Mouse (Mus musculus): ENCODE results near the gene Matk.

DNA sequence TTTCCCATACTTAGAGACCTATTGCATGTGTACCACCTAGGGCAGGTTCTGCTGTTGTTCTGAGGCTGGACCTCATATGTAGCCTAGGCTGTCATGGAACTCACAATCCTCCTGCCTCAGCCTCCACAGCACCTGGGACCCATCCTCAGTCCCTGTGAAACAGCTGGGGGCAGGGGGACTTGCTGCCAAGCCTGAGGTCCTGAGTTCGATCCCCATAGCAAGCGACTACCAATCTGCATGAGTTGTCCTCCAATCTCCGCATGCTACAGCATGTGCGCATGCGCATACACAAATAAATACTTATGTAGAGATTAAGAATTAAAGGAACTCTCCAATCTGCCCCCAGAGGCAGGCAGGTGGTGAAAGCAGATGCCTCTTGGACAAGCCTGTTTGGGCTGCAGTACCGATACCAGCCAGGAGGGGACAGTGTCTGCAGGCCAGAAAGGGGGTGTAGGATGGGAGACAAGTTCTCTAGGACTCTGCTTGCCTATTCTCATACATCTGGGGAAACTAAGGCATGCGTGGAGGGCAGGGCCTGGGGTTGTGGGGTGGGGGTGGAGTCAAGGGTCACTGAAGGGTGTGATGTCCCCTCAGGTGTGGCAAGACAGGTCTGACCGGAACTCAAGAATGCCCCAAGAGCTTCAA lies 34.9 kb downstream of the Matk start:
- TF ChIP-seq USF1 (IDR thresholded peaks at IDR 0.05; ENCODE audit: low read depth), result no peak
- peak; percentile 34 for TF ChIP-seq CTCF (IDR thresholded peaks at IDR 0.05; ENCODE audit: control insufficient read depth, insufficient read depth, insufficient read length)
- TF ChIP-seq MYOG (IDR thresholded peaks at IDR 0.05; ENCODE audit: control insufficient read depth, extremely low read depth, insufficient read length), result no peak
- TF ChIP-seq MYOD1 (IDR thresholded peaks at IDR 0.05; ENCODE audit: control insufficient read depth, insufficient read length, low read depth), result no peak
- no peak for TF ChIP-seq MAX (IDR thresholded peaks at IDR 0.05)
- TF ChIP-seq CEBPB (IDR thresholded peaks at IDR 0.05; ENCODE audit: low read depth), result no peak

All from C2C12 (cell line).